Mouse (Mus musculus): ENCODE data around the gene Areg. TPM values are rescaled to one million over a fixed set of nuclear protein-coding genes. Genes with fewer than 3 reads are reported as not detected.

The Areg gene
- polyA plus RNA-seq, 1 experiment from 2014 or later = 0.23 TPM

GRCm38 (mm10) chr5:91194572-91194971 is 55.2 kb downstream of the Areg start:
- WGBS = 63% methylated on average over 3 of the region's 3 CpGs
- no peaks in the 10 kb centered on the region for H3K9me3 ChIP-seq
- no peaks in the 10 kb centered on the region for H3K4me1 ChIP-seq
- no peak overlapping the region for H3K4me3 ChIP-seq
- no peaks in the 10 kb centered on the region for H3K36me3 ChIP-seq
- no peak for ATAC-seq (replicated peaks)
- H3K9ac ChIP-seq (replicated peaks) = no peak overlapping the region
- H3K27ac ChIP-seq (replicated peaks) = no peak overlapping the region
- H3K27me3 ChIP-seq = no peaks in the 10 kb centered on the region
- H3K4me2 ChIP-seq (replicated peaks) = no peak overlapping the region

Other genes starting within 250 kb of the Areg start
- 0.24 TPM in 1 of 2 replicates, not detected in the other for gene Cxcl1, start 248.4 kb upstream of the Areg start, polyA plus RNA-seq (2015; fragmentation: Nextera tagmentation; extraction: Ambion mirVana)
- not detected in 2 replicates for gene Cxcl2, start 235.7 kb upstream of the Areg start, polyA plus RNA-seq (2015; fragmentation: Nextera tagmentation; extraction: Ambion mirVana)
- gene Mthfd2l, start 208.5 kb upstream of the Areg start, polyA plus RNA-seq (2015; fragmentation: Nextera tagmentation; extraction: Ambion mirVana) = 69.0 and 70.5 TPM in 2 replicates
- gene Epgn, start 112.1 kb upstream of the Areg start, polyA plus RNA-seq (2015; fragmentation: Nextera tagmentation; extraction: Ambion mirVana) = 0.19 and 0.31 TPM in 2 replicates
- gene Ereg, start 65.0 kb upstream of the Areg start, polyA plus RNA-seq (2015; fragmentation: Nextera tagmentation; extraction: Ambion mirVana) = not detected in 2 replicates